Mouse (Mus musculus): ENCODE results near the gene Abhd14a. TPM values are rescaled to one million over a fixed set of nuclear protein-coding genes. Genes with fewer than 3 reads are reported as not detected.

The Abhd14a gene
- polyA plus RNA-seq, 1 experiment from 2014 or later: 50.5 TPM

Other genes starting within 250 kb of the Abhd14a start
- 23.1 and 33.6 TPM in 2 replicates for gene Ppm1m, start 247.9 kb downstream of the Abhd14a start, polyA plus RNA-seq (2015; fragmentation: Nextera tagmentation; extraction: Ambion mirVana)
- gene Twf2, start 244.6 kb downstream of the Abhd14a start, polyA plus RNA-seq (2015; fragmentation: Nextera tagmentation; extraction: Ambion mirVana): 46.7 and 52.9 TPM in 2 replicates
- gene Tlr9, start 225.1 kb downstream of the Abhd14a start, polyA plus RNA-seq (2015; fragmentation: Nextera tagmentation; extraction: Ambion mirVana): 0.04 and 0.08 TPM in 2 replicates
- gene Alas1, start 199.0 kb downstream of the Abhd14a start, polyA plus RNA-seq (2015; fragmentation: Nextera tagmentation; extraction: Ambion mirVana): 168 and 187 TPM in 2 replicates
- 23.7 and 26.8 TPM in 2 replicates for gene Poc1a, start 166.6 kb downstream of the Abhd14a start, polyA plus RNA-seq (2015; fragmentation: Nextera tagmentation; extraction: Ambion mirVana)
- gene Dusp7, start 79.0 kb downstream of the Abhd14a start, polyA plus RNA-seq (2015; fragmentation: Nextera tagmentation; extraction: Ambion mirVana): 8.9 and 13.8 TPM in 2 replicates
- 532 and 533 TPM in 2 replicates for gene Rpl29, start 18.2 kb downstream of the Abhd14a start, polyA plus RNA-seq (2015; fragmentation: Nextera tagmentation; extraction: Ambion mirVana)
- 25.1 and 28.6 TPM in 2 replicates for gene Acy1, start 9.4 kb downstream of the Abhd14a start, polyA plus RNA-seq (2015; fragmentation: Nextera tagmentation; extraction: Ambion mirVana)
- 7.0 and 11.0 TPM in 2 replicates for gene Abhd14b, start 219 bp downstream of the Abhd14a start, polyA plus RNA-seq (2015; fragmentation: Nextera tagmentation; extraction: Ambion mirVana)
- 61.8 and 73.2 TPM in 2 replicates for gene Pcbp4, start 5.6 kb upstream of the Abhd14a start, polyA plus RNA-seq (2015; fragmentation: Nextera tagmentation; extraction: Ambion mirVana)
- gene Gpr62, start 18.3 kb upstream of the Abhd14a start, polyA plus RNA-seq (2015; fragmentation: Nextera tagmentation; extraction: Ambion mirVana): 0.10 and 0.14 TPM in 2 replicates
- gene Rrp9, start 28.3 kb upstream of the Abhd14a start, polyA plus RNA-seq (2015; fragmentation: Nextera tagmentation; extraction: Ambion mirVana): 24.9 and 34.2 TPM in 2 replicates
- 1.9 and 4.7 TPM in 2 replicates for gene Parp3, start 29.3 kb upstream of the Abhd14a start, polyA plus RNA-seq (2015; fragmentation: Nextera tagmentation; extraction: Ambion mirVana)
- gene Iqcf1, start 52.3 kb upstream of the Abhd14a start, polyA plus RNA-seq (2015; fragmentation: Nextera tagmentation; extraction: Ambion mirVana): not detected in 2 replicates
- gene Iqcf5, start 66.9 kb upstream of the Abhd14a start, polyA plus RNA-seq (2015; fragmentation: Nextera tagmentation; extraction: Ambion mirVana): not detected in 2 replicates
- gene Iqcf3, start 114.0 kb upstream of the Abhd14a start, polyA plus RNA-seq (2015; fragmentation: Nextera tagmentation; extraction: Ambion mirVana): not detected in 2 replicates
- not detected in 2 replicates for gene Iqcf4, start 123.3 kb upstream of the Abhd14a start, polyA plus RNA-seq (2015; fragmentation: Nextera tagmentation; extraction: Ambion mirVana)
- not detected in 2 replicates for gene Iqcf6, start 178.9 kb upstream of the Abhd14a start, polyA plus RNA-seq (2015; fragmentation: Nextera tagmentation; extraction: Ambion mirVana)
- gene Grm2, start 208.4 kb upstream of the Abhd14a start, polyA plus RNA-seq (2015; fragmentation: Nextera tagmentation; extraction: Ambion mirVana): not detected in 2 replicates
- gene Tex264, start 238.2 kb upstream of the Abhd14a start, polyA plus RNA-seq (2015; fragmentation: Nextera tagmentation; extraction: Ambion mirVana): 40.1 and 48.8 TPM in 2 replicates